Mouse (Mus musculus) testis, postnatal 14 days (tissue): ENCODE data around the gene Rpsa.
A peak's percentile ranks its signal among the peaks of the same experiment; 100 is the strongest.
"Not testable (repeated sequence)": the region's sequence is repeated elsewhere in the genome, so short reads cannot be mapped to it uniquely, and the experiment has no call there.

Experiments
- DNase-seq: peaks from one replicate; pipeline ENCODE4 v3.0.0; 2021; ENCODE audit warnings: low spot score

Rpsa gene

GRCm38 (mm10) chr9:120127538-120128251 is at the start of gene Rpsa:
TSS of gene Rpsa (plus strand) at chr9:120127689.
- DNase-seq, result peak; percentile 98

GRCm38 (mm10) chr9:120078241-120078640 is 49.2 kb upstream of the Rpsa start:
- DNase-seq, result peak; percentile 40

DNA sequence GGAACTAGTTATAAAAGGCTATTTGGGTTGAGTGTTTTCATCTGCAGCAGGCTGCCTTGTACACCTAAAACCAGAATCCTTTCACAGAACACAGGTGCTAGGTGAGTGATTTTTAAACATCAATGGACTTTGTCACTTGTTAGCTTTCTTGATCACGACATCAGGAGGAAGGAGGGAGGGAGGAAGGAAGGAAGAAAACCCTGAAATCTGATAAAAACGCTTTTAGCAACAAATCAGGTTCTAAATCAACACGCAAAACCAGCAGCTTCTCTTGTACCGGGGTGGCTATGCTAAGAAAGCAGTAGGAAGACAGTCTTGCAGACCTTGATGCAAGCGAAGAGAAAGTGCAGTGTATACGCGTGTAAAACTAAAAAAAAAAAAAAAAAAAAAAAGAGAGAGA is 47.6 kb upstream of the Rpsa start:
- no peak for DNase-seq

DNA sequence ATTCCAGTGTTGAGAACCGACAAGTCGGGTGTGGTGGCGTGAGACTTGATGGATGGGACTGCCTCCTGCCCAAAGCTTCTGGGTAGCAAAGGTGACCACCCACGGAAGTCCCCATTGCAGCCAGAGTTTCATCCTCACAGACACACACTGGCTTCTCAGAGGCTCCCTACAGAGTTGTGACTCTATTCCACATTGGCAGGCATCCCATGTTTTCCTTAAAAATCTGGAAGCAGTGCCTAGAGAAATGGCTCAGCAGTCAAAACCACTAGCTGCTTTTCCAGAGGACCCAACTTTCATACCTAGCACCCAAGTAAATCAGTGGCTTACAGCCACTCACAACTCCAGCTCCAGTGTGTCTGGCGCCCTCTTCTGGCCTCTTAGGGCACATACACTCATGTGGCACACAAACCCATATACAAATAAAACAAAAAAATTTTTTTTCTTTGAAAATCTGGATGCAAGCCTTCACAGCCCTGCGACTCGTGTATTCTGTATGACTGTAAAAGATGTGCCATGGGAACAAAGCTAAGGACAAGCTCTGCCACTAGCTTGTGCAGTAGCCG is 46.9 kb upstream of the Rpsa start:
- DNase-seq, result no peak

DNA sequence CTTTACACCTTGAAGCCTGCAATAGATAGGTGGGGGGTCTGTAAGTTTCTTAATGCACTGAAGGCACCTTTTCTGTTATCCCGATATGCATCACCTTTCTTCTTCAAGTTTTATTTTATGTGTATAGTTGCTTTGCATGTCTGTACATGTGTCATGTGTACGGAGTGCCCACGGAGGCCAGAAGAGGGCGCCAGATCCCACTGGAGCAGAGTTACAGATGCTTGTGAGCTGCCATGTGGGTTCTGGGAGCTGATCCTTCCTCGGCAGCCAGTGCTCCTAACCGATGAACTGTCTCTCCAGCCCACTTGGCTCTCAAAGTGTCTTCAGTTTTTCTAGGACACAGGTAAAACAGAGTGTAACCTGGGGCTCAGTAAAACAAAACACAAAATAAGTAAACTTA is 46.2 kb upstream of the Rpsa start:
- DNase-seq, result no peak

- DNase-seq, result no peak
Observed at GRCm38 (mm10) chr9:120081967-120082366, 45.5 kb upstream of the Rpsa start.

DNA sequence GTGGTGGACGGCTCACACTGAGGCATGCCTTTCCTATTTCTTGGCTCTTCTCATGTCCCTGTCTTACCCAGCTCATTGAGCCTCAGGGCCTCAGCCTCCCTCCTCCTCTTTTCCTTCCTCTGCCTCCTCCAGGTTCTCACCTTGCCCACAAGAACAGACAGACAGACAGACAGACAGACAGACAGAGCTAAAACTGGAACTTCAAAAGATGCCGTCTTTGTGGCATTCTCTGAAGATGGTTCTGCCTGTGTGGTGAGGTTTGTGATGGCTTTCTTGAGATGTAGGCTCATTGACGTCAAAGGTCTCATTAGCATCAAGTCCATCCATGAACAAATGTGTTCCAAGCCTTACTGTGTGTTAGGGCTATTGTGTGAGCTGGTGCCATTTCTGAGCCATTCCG is 44.8 kb upstream of the Rpsa start:
- DNase-seq, result no peak

DNA sequence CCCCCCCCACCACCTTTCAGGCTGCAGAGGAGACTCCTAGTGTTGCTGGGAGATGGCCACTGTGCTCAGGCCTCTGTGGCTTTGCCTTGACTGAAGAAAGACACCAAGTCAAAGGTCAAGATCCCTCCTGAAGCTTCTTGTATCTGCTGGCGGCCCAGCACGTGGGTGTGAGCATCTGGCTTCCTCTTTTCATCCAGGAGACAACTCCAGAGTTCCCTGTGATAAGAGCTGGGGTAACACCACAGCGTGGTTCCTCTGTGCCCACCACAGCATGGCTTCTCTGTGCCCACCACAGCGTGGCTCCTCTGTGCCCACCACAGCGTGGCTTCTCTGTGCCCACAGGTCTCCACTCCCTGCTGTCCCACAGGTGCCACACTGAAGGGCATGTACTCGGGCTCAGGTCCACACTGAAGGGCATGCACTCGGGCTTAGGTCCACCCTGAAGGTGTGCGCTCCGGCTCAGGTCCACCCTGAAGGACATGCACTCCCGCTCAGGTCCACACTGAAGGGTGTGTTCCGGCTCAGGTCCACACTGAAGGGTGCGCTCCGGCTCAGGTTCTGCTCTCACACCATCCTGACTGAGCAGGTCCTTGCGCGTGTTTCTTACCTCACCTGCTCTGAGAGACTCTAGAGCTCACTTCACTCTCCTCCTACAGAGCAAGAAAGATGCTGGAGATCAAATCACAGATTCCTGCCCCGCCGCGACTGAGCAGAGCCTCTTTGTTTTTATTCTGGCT is 44.2 kb upstream of the Rpsa start:
- no peak for DNase-seq

GRCm38 (mm10) chr9:120084406-120084805 is 43.1 kb upstream of the Rpsa start:
- no peak for DNase-seq

DNA sequence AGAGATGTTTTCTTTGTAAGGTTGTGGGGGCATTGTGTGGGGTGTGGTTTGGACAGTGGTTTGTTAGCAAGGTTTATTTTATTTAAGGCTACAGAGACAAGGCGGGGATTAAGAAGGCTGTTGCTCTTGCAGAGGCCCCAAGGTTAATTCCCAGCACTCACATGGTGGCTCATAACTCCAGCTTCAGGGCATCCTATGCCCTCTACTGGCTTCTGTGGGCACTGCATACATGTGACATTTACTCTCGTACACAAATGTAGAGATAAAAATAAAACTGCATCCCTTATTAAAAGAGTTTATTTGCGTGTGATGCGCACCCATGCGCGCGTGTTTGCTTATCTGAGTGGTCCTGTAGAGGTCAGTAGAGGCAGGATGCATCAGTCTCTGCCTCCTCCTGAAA is 38.4 kb upstream of the Rpsa start:
- DNase-seq, result no peak

DNA sequence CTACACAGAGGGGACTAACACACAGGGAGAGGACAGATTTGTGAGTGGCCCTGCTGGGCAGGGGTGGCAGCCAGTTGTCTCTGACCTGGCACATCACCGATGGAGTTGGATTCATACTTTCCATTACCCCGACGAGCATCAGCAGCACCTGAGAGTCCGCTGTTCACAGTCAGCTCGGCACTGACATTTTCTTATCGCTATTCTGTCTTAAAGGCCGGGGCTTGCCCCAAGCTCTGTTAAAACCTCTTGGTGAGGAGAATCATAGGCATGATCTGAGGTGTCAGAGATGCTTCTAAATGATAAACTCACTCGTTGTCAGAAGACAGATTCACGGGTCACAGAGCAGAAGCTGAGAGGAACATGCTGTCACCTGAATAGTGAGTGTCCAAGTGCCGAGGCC is 36.4 kb upstream of the Rpsa start:
- no peak for DNase-seq

DNA sequence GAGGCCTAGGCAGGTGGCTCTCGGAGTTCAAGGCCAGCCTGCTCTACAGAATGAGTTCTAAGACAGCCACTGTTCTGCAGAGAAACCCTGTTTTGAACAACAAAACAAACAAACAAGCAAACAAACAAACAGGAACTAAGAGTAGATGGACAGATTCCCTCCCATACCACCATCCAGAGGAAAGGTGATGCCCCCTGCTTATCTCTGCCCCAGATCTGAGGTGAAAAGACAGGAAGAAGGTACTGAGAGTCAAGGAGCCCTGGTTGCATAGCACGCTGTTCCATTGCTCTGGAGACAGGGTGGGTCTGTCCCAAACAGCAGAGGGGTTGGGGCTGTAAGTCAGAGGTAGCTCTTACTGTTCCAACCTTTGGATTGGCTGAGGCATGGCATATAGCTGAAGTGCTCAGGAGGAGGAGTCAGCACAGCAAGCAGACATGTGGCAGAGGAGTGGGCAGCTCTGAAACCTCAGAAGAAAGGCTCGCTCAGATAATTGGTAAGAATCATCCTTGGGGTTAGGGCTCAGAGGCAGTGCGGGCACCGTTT is 35.7 kb upstream of the Rpsa start, which contains the start of gene Ccr8:
TSS of gene Ccr8 (plus strand) at position 419 of the 543 bp plus-strand sequence.
- no peak for DNase-seq

DNA sequence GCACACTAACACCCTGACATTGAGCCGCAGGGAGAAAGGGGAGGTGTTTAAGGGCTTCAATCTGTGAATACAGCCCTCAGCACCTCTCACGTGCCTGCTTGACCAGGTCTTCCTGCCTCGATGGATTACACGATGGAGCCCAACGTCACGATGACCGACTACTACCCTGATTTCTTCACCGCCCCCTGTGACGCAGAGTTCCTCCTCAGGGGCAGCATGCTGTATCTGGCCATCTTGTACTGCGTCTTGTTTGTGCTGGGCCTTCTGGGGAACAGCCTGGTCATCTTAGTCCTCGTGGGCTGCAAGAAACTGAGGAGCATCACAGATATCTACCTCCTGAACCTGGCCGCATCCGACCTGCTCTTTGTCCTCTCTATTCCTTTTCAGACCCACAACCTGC is 33.8 kb upstream of the Rpsa start:
- no peak for DNase-seq

- no peak for DNase-seq
Observed at GRCm38 (mm10) chr9:120095886-120096285, 31.6 kb upstream of the Rpsa start.

GRCm38 (mm10) chr9:120098682-120099081 is 28.8 kb upstream of the Rpsa start:
- peak; percentile 54 for DNase-seq

DNA sequence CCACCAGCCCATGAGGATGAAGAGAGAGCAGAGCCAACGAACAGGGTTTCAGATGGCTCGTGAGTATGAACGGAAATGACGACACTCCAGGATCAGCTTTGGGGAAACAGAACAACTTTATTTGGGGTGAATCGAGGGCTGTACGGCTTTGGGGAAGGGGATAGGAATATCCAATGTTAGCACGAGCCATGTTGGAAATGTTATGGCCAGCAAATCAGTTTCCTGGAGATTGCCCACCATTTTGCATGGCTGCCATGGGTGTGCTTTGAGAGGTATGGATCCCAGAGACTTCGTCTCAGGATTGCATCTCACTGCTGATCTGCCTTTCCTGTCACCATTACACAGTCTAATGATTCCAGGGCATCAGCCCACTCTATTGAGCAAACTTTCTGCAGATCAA is 28.2 kb upstream of the Rpsa start:
- no peak for DNase-seq

DNA sequence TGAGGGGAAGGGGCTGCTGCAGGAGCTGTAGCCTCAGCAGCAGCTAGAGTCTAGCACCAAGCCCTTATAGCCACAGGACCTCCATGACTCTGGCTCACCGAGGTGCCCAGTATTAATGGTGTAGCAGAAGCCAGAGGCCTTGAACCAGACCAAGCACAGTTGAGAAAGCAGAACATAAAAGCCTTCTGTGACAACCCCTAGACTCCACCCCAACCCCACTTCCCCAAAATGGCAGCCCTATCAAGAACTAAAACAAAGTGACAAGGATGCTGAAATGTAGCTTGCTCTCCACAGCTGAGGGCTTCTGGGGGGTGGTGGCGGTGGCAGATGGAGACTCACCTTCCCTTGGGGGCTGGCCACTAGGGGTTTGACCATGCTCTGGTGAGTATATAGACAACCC is 26.3 kb upstream of the Rpsa start:
- no peak for DNase-seq

GRCm38 (mm10) chr9:120108953-120109352 is 18.5 kb upstream of the Rpsa start:
- not testable (repeated sequence) for DNase-seq

DNA sequence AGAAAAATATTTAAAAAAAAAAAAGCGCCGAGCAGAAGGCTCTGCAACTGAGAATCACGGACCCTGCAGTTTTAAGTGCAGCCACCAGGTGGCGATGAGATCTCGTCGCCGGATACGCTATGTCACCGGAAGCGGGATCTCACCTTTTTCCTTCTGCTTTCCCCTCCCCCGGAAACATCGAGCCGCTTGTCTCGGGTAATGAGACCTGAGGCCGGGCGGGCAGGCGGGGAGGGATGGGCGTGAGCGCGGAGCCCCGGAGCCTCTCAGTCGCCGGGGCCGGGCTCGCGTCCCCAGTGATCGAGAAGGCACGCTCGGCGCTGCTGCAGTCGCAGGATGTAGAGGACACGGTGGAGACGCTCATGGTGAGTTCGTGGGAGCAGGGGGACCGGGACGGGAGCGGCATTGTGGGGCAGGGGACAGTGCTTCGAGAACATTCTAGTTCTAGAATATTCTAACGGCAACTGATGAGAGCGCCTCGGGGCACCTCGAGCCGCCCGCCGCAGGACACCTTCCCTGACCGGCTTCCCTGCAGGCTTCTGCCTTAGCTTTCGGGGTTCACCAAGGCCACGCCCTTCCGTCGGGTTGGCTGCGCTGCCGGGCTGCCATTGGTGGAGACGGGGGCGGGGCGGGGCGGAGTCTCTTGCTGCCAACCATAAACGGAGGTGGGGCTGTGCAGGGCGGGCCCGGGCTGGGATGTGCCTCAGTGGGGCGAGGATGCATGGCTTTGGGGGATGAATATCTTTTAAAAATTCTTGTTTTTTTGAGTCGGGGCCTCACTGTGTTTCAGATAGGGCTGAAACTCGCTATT is 17.1 kb upstream of the Rpsa start, which contains the start of gene Slc25a38:
TSS of gene Slc25a38 (plus strand) at position 164 of the 808 bp plus-strand sequence.
- peak; percentile 95 for DNase-seq

- no peak for DNase-seq
Observed at GRCm38 (mm10) chr9:120111156-120111945, 16.1 kb upstream of the Rpsa start.

GRCm38 (mm10) chr9:120112472-120112871 is 15.0 kb upstream of the Rpsa start:
- no peak for DNase-seq
